Mouse (Mus musculus) stomach, postnatal 0 days (tissue): Measurements from ENCODE around the gene Gm49368.

Experiments
- CTCF ChIP-seq: IDR thresholded peaks from 2 replicates; pipeline ENCODE4 v1.5.1; 2016; ENCODE audit warnings: antibody characterized with exemption, low read depth, mild to moderate bottlenecking, moderate library complexity
- EP300 ChIP-seq: optimal IDR thresholded peaks from 2 replicates; pipeline ENCODE3; 2016; ENCODE audit warnings: antibody characterized with exemption

DNA sequence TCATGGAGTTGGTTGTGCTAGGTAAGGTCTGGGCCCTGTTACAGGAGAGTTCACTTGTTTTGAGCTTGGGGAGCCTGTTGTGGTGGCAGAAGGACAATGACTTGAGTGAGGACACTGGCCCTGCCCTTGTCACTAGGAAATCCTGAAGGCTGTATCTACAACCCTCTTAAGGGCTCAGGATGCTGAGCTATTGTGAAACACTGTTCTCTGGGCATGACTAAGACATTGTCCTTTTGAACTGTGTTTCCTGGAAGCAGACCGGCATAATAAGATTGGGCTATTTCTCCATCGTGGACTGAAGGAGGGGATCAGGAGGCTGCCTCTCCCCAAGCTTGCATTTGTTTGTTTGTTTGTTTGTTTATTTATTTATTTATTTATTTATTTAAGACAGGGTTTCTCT is 43.3 kb upstream of the Gm49368 start:
- TF ChIP-seq EP300: no peak
- no peak for TF ChIP-seq CTCF
